ENCODE assay signal across 25 mouse cellular contexts in genomic region chr17:83820701-83821100, GRCm38 (mm10). TPM values are rescaled to one million over a fixed set of nuclear protein-coding genes. Genes with fewer than 3 reads are reported as not detected.
DNase-seq lines count a peak whose midpoint lies in the region; ATAC-seq and TF ChIP-seq lines count a peak whose summit lies in the region.
"Had no signal": no experiment of that assay in that cellular context is flagged by ENCODE, and none has a peak within 500 bp of the region (broad histone marks: within the 10 kb centered on the region; RNA-seq: fewer than 3 reads in every experiment).

No protein-coding gene starts in this region.

- H3K4me3 ChIP-seq in forebrain, postnatal 0 days (ENCODE audit: low read depth, low read length): no peak overlapping the region
- H3K4me3 ChIP-seq in forebrain, embryonic 12.5 days (replicated peaks): no peak overlapping the region
- no peak overlapping the region for H3K4me3 ChIP-seq in limb, embryonic 10.5 days
- H3K4me3 ChIP-seq: erythroblast, embryonic 14.5 days; heart, adult 2 months; heart, embryonic 15.5 days; limb, embryonic 13.5 days; liver, embryonic 13.5 days; myocyte had no signal

- ATAC-seq in forebrain, postnatal 0 days: peak; percentile 70
- no peak for ATAC-seq in forebrain, embryonic 12.5 days (ENCODE audit: low FRiP score)
- ATAC-seq: intestine, embryonic 16.5 days; Patski had no signal

- H3K27ac ChIP-seq in forebrain, postnatal 0 days (ENCODE audit: low read depth, low read length): peak overlapping the region; percentile 35; the same call in 1 of the 2 replicates
- H3K27ac ChIP-seq in forebrain, embryonic 12.5 days: no peak overlapping the region
- H3K27ac ChIP-seq in limb, embryonic 10.5 days: 0 out of 2 replicates have a peak overlapping the region, but pooled peaks have one; percentile 8
- H3K27ac ChIP-seq: heart, adult 2 months; heart, embryonic 15.5 days; limb, embryonic 13.5 days; liver, embryonic 13.5 days had no signal

- peak; percentile 55 for DNase-seq in forebrain, postnatal 0 days
- DNase-seq in left cerebral cortex, postnatal 4 days: peak; percentile 34
- no peak for DNase-seq in left cerebral cortex, adult 18-20 months (ENCODE audit: low spot score in 2 of 2)
- DNase-seq in Muller cell, postnatal 12 days (ENCODE audit: inconsistent ontology term): peak; percentile 16
- no peak for DNase-seq in limb, embryonic 10.5 days (ENCODE audit: low spot score)
- no peak for DNase-seq in spleen, postnatal 4 days (ENCODE audit: low spot score in 2 of 2)
- DNase-seq: adrenal gland, postnatal 14 days; cerebellum, adult 11-12 months; cerebellum, postnatal 36 days; gastrocnemius, postnatal 14 days; heart, adult 2 months; heart, postnatal 4 days; kidney, postnatal 36 days; liver, embryonic 13.5 days; lung, embryonic 14.5 days; lung, postnatal 36 days; thymus, postnatal 36 days had no signal

- 0 out of 2 replicates have a peak, but pooled peaks cover 4% of the 10 kb centered on the region for H3K36me3 ChIP-seq in forebrain, postnatal 0 days (ENCODE audit: insufficient read depth)
- H3K36me3 ChIP-seq in forebrain, embryonic 12.5 days (replicated peaks): no peaks in the 10 kb centered on the region
- H3K36me3 ChIP-seq in limb, embryonic 10.5 days: no peaks in the 10 kb centered on the region
- H3K36me3 ChIP-seq: heart, embryonic 15.5 days; limb, embryonic 13.5 days; liver, embryonic 13.5 days had no signal

- WGBS in forebrain, postnatal 0 days: 47% methylated on average over 5 of the region's 5 CpGs
- 82% methylated on average over 5 of the region's 5 CpGs for WGBS in forebrain, embryonic 12.5 days
- WGBS in limb, embryonic 10.5 days: 92% methylated on average over 5 of the region's 5 CpGs

- H3K27me3 ChIP-seq in forebrain, postnatal 0 days (ENCODE audit: insufficient read depth, low read length): no peaks in the 10 kb centered on the region
- H3K27me3 ChIP-seq in forebrain, embryonic 12.5 days: no peaks in the 10 kb centered on the region
- H3K27me3 ChIP-seq in limb, embryonic 10.5 days (ENCODE audit: low read depth, poor library complexity, severe bottlenecking): no peaks in the 10 kb centered on the region
- H3K27me3 ChIP-seq: heart, embryonic 15.5 days; limb, embryonic 13.5 days; liver, embryonic 13.5 days; Patski had no signal

- TF ChIP-seq CTCF in forebrain, postnatal 0 days (IDR thresholded peaks at IDR 0.05; ENCODE audit: low read depth): no peak

- intact Hi-C loops in left cerebral cortex, postnatal 4 days (cut with DNase I): no loop called here

- no peaks in the 10 kb centered on the region for H3K9me3 ChIP-seq in forebrain, postnatal 0 days (ENCODE audit: low read length)
- no peaks in the 10 kb centered on the region for H3K9me3 ChIP-seq in forebrain, embryonic 12.5 days
- H3K9me3 ChIP-seq in limb, embryonic 10.5 days (replicated peaks): no peaks in the 10 kb centered on the region
- H3K9me3 ChIP-seq: heart, embryonic 15.5 days; limb, embryonic 13.5 days; liver, embryonic 13.5 days had no signal

- H3K4me2 ChIP-seq in forebrain, postnatal 0 days (ENCODE audit: low read depth): no peak overlapping the region
- no peak overlapping the region for H3K4me2 ChIP-seq in forebrain, embryonic 12.5 days
- H3K4me2 ChIP-seq: heart, embryonic 15.5 days; limb, embryonic 13.5 days; liver, embryonic 13.5 days; lung, embryonic 14.5 days had no signal

- no peaks in the 10 kb centered on the region for H3K4me1 ChIP-seq in forebrain, postnatal 0 days (ENCODE audit: insufficient read depth)
- no peaks in the 10 kb centered on the region for H3K4me1 ChIP-seq in forebrain, embryonic 12.5 days
- peaks cover 10% of the 10 kb centered on the region; the same call in 1 of the 2 replicates for H3K4me1 ChIP-seq in limb, embryonic 10.5 days

- no peak overlapping the region for H3K9ac ChIP-seq in forebrain, postnatal 0 days
- H3K9ac ChIP-seq in forebrain, embryonic 12.5 days: no peak overlapping the region
- H3K9ac ChIP-seq: heart, embryonic 15.5 days; limb, embryonic 13.5 days; liver, embryonic 13.5 days; lung, embryonic 14.5 days had no signal

RNA-seq across cellular contexts. Expression of gene Haao, which starts 27.1 kb away (rescaled TPM):
- not detected in 2 replicates for total RNA-seq in forebrain, postnatal 0 days (2014; rRNA removed)
- not detected in 2 replicates for polyA plus RNA-seq in forebrain, postnatal 0 days (2015; fragmentation: Nextera tagmentation; extraction: Ambion mirVana)
- not detected in 2 replicates for polyA plus RNA-seq in forebrain, embryonic 12.5 days (2016; fragmentation: Nextera tagmentation; extraction: Ambion mirVana)
- total RNA-seq in left cerebral cortex, postnatal 4 days (2021): under 1 TPM in 1 of 2 experiments, not detected in 1; 0.20 TPM
- under 1 TPM in 1 of 2 experiments, not detected in 1; 0.40 TPM for total RNA-seq in left cerebral cortex, adult 18-20 months (2021)
- 0.70 and 0.99 TPM in 2 replicates for polyA plus RNA-seq in limb, embryonic 10.5 days (2016; fragmentation: Nextera tagmentation; extraction: Ambion mirVana)
- total RNA-seq: gastrocnemius, postnatal 14 days; layer of hippocampus, postnatal 10 days had no signal
- polyA plus RNA-seq: erythroblast, embryonic 14.5 days; myocyte; Patski had no signal

Comparison
In these comparisons a context has a peak if more than half of its experiments do, and no peak if none do; other contexts are left out.
1. DNase-seq: peak in forebrain, postnatal 0 days (single experiment), left cerebral cortex, postnatal 4 days (single experiment) and Muller cell, postnatal 12 days (single experiment); none in left cerebral cortex, adult 18-20 months (0 of 2), limb, embryonic 10.5 days (single experiment) and spleen, postnatal 4 days (0 of 2).